Mouse (Mus musculus): ENCODE measurements around the gene Ncapd3.

The Ncapd3 gene

GRCm38 (mm10) chr9:27123947-27124346, 94.0 kb downstream of the Ncapd3 start:
- DNase-seq (ENCODE audit: low read depth, low spot score): no peak
- Histone ChIP-seq H3K27me3 (ENCODE audit: control insufficient read depth, insufficient read depth, low read length, poor library complexity, severe bottlenecking) (no peaks in the 10 kb centered on the region), H3K36me3 (ENCODE audit: control insufficient read depth, insufficient read depth, low read length, poor library complexity, severe bottlenecking) (no peaks in the 10 kb centered on the region)

GRCm38 (mm10) chr9:27125450-27125849, 95.5 kb downstream of the Ncapd3 start:
- DNase-seq (ENCODE audit: low read depth, low spot score): no peak
- H3K27me3 ChIP-seq (ENCODE audit: control insufficient read depth, insufficient read depth, low read length, poor library complexity, severe bottlenecking): no peaks in the 10 kb centered on the region
- no peaks in the 10 kb centered on the region for H3K36me3 ChIP-seq (ENCODE audit: control insufficient read depth, insufficient read depth, low read length, poor library complexity, severe bottlenecking)

GRCm38 (mm10) chr9:27126543-27126942, 96.6 kb downstream of the Ncapd3 start:
- no peaks in the 10 kb centered on the region for H3K36me3 ChIP-seq (ENCODE audit: control insufficient read depth, insufficient read depth, low read length, poor library complexity, severe bottlenecking)
- H3K27me3 ChIP-seq (ENCODE audit: control insufficient read depth, insufficient read depth, low read length, poor library complexity, severe bottlenecking): no peaks in the 10 kb centered on the region
- DNase-seq (ENCODE audit: low read depth, low spot score): no peak

GRCm38 (mm10) chr9:27128629-27129028, 98.7 kb downstream of the Ncapd3 start:
- no peak for DNase-seq (ENCODE audit: low read depth, low spot score)
- no peaks in the 10 kb centered on the region for H3K27me3 ChIP-seq (ENCODE audit: control insufficient read depth, insufficient read depth, low read length, poor library complexity, severe bottlenecking)

GRCm38 (mm10) chr9:27134410-27134809, 104.4 kb downstream of the Ncapd3 start:
- DNase-seq (ENCODE audit: low read depth, low spot score): no peak
- no peaks in the 10 kb centered on the region for H3K36me3 ChIP-seq (ENCODE audit: control insufficient read depth, insufficient read depth, low read length, poor library complexity, severe bottlenecking)
- no peaks in the 10 kb centered on the region for H3K27me3 ChIP-seq (ENCODE audit: control insufficient read depth, insufficient read depth, low read length, poor library complexity, severe bottlenecking)

More at GRCm38 (mm10) chr9:27128629-27129028, 98.7 kb downstream of the Ncapd3 start:
- no peaks in the 10 kb centered on the region for H3K36me3 ChIP-seq (ENCODE audit: control insufficient read depth, insufficient read depth, low read length, poor library complexity, severe bottlenecking)

GRCm38 (mm10) chr9:27135372-27135771, 105.4 kb downstream of the Ncapd3 start:
- DNase-seq (ENCODE audit: low read depth, low spot score): no peak
- Histone ChIP-seq H3K36me3 (ENCODE audit: control insufficient read depth, insufficient read depth, low read length, poor library complexity, severe bottlenecking) (no peaks in the 10 kb centered on the region), H3K27me3 (ENCODE audit: control insufficient read depth, insufficient read depth, low read length, poor library complexity, severe bottlenecking) (no peaks in the 10 kb centered on the region)

- DNase-seq (ENCODE audit: low read depth, low spot score): no peak
- no peaks in the 10 kb centered on the region for H3K27me3 ChIP-seq (ENCODE audit: control insufficient read depth, insufficient read depth, low read length, poor library complexity, severe bottlenecking)
Observed at GRCm38 (mm10) chr9:27136651-27137050, 106.7 kb downstream of the Ncapd3 start.

GRCm38 (mm10) chr9:27140432-27141065, 110.6 kb downstream of the Ncapd3 start:
- Histone ChIP-seq H3K27me3 (ENCODE audit: control insufficient read depth, insufficient read depth, low read length, poor library complexity, severe bottlenecking) (no peaks in the 10 kb centered on the region), H3K36me3 (ENCODE audit: control insufficient read depth, insufficient read depth, low read length, poor library complexity, severe bottlenecking) (no peaks in the 10 kb centered on the region)
- DNase-seq (ENCODE audit: low read depth, low spot score): no peak

More at GRCm38 (mm10) chr9:27136651-27137050, 106.7 kb downstream of the Ncapd3 start:
- no peaks in the 10 kb centered on the region for H3K36me3 ChIP-seq (ENCODE audit: control insufficient read depth, insufficient read depth, low read length, poor library complexity, severe bottlenecking)

- DNase-seq (ENCODE audit: low read depth, low spot score): no peak
- H3K27me3 ChIP-seq (ENCODE audit: control insufficient read depth, insufficient read depth, low read length, poor library complexity, severe bottlenecking): no peaks in the 10 kb centered on the region
Observed at GRCm38 (mm10) chr9:27144271-27144840, 114.4 kb downstream of the Ncapd3 start.

More at GRCm38 (mm10) chr9:27144271-27144840, 114.4 kb downstream of the Ncapd3 start:
- no peaks in the 10 kb centered on the region for H3K36me3 ChIP-seq (ENCODE audit: control insufficient read depth, insufficient read depth, low read length, poor library complexity, severe bottlenecking)
